ENCODE assay signal across 10 mouse cellular contexts in genomic region chr12:104938935-104939334, GRCm38 (mm10).
DNase-seq lines count a peak whose midpoint lies in the region; ATAC-seq and TF ChIP-seq lines count a peak whose summit lies in the region.
"Had no signal": no experiment of that assay in that cellular context is flagged by ENCODE, and none has a peak within 500 bp of the region (broad histone marks: within the 10 kb centered on the region; RNA-seq: fewer than 3 reads in every experiment).

No protein-coding gene starts in this region.

- H3K36me3 ChIP-seq in liver, adult 2 months (ENCODE audit: control insufficient read depth, insufficient read depth, low read length): peaks cover 13% of the 10 kb centered on the region
- no peaks in the 10 kb centered on the region for H3K36me3 ChIP-seq in liver, embryonic 11.5 days (ENCODE audit: control insufficient read depth, insufficient read depth, low read length)
- no peaks in the 10 kb centered on the region for H3K36me3 ChIP-seq in embryonic facial prominence, embryonic 10.5 days (replicated peaks)
- no peaks in the 10 kb centered on the region for H3K36me3 ChIP-seq in limb, embryonic 13.5 days

- no peak overlapping the region for H3K4me3 ChIP-seq in liver, adult 2 months (ENCODE audit: insufficient read depth, low read depth, low read length)
- H3K4me3 ChIP-seq in liver, embryonic 11.5 days (ENCODE audit: low read depth, low read length): no peak overlapping the region
- no peak overlapping the region for H3K4me3 ChIP-seq in embryonic facial prominence, embryonic 10.5 days
- H3K4me3 ChIP-seq in limb, embryonic 13.5 days: no peak overlapping the region
- H3K4me3 ChIP-seq: liver, embryonic 15.5 days had no signal

- no peaks in the 10 kb centered on the region for H3K9me3 ChIP-seq in liver, embryonic 11.5 days (ENCODE audit: control insufficient read depth, low read length)
- H3K9me3 ChIP-seq in embryonic facial prominence, embryonic 10.5 days: no peaks in the 10 kb centered on the region
- H3K9me3 ChIP-seq in limb, embryonic 13.5 days: peaks cover 6% of the 10 kb centered on the region; the same call in 1 of the 2 replicates
- H3K9me3 ChIP-seq: liver, embryonic 15.5 days had no signal

- DNase-seq in liver, adult 2 months (ENCODE audit: extremely low read depth, low read depth, low spot score): no peak
- no peak for DNase-seq in liver, embryonic 11.5 days (ENCODE audit: low spot score)
- peak; percentile 85 for DNase-seq in cerebellum, adult 11-12 months
- DNase-seq in embryonic facial prominence, embryonic 10.5 days (ENCODE audit: low spot score): no peak
- no peak for DNase-seq in right cerebral cortex, adult 2 months (ENCODE audit: low spot score in 2 of 2)
- DNase-seq in gastrocnemius, adult 18-20 months (ENCODE audit: low spot score): no peak
- no peak for DNase-seq in left cerebral cortex, adult 11 months (ENCODE audit: low spot score)

- ATAC-seq in liver, embryonic 11.5 days (replicated peaks; ENCODE audit: low FRiP score): no peak; the same call in 1 of the 2 replicates
- peak; percentile 2; the same call in 1 of the 2 replicates for ATAC-seq in limb, embryonic 13.5 days (ENCODE audit: low FRiP score, low read depth)

- no peak for TF ChIP-seq POLR2A in liver, adult 2 months (IDR thresholded peaks at IDR 0.05; ENCODE audit: extremely low read depth, insufficient read depth, low read length)

- TF ChIP-seq CTCF in liver, adult 2 months (IDR thresholded peaks at IDR 0.05; ENCODE audit: low read depth, low read length): peak; percentile 31

- H3K79me2 ChIP-seq in liver, adult 2 months (ENCODE audit: control insufficient read depth, insufficient read depth, low read length): no peaks in the 10 kb centered on the region

- H3K9ac ChIP-seq in liver, adult 2 months (ENCODE audit: low read depth, low read length): no peak overlapping the region
- no peak overlapping the region for H3K9ac ChIP-seq in liver, embryonic 11.5 days (ENCODE audit: low read depth, low read length)
- no peak overlapping the region for H3K9ac ChIP-seq in limb, embryonic 13.5 days
- H3K9ac ChIP-seq: liver, embryonic 15.5 days had no signal

- no peak overlapping the region for H3K27ac ChIP-seq in liver, adult 2 months (replicated peaks; ENCODE audit: insufficient read depth, low read depth, low read length)
- H3K27ac ChIP-seq in liver, embryonic 11.5 days (ENCODE audit: low read depth, low read length): no peak overlapping the region
- peak overlapping the region; percentile 48 for H3K27ac ChIP-seq in embryonic facial prominence, embryonic 10.5 days (replicated peaks)
- peak overlapping the region; percentile 74 for H3K27ac ChIP-seq in limb, embryonic 13.5 days
- H3K27ac ChIP-seq: liver, embryonic 15.5 days had no signal

- H3K4me2 ChIP-seq in liver, embryonic 11.5 days: no peak overlapping the region
- H3K4me2 ChIP-seq in limb, embryonic 13.5 days (replicated peaks): peak overlapping the region; percentile 52
- H3K4me2 ChIP-seq: heart, embryonic 11.5 days; liver, embryonic 15.5 days had no signal

- WGBS in liver, adult 2 months: 89% methylated on average over 5 of the region's 5 CpGs
- WGBS in liver, embryonic 11.5 days: 78% methylated on average over 5 of the region's 5 CpGs
- 72% methylated on average over 5 of the region's 5 CpGs for WGBS in embryonic facial prominence, embryonic 10.5 days
- WGBS in limb, embryonic 13.5 days: 34% methylated on average over 5 of the region's 5 CpGs

- H3K27me3 ChIP-seq in liver, adult 2 months (ENCODE audit: control insufficient read depth, insufficient read depth, low read length): no peaks in the 10 kb centered on the region
- H3K27me3 ChIP-seq in liver, embryonic 11.5 days (replicated peaks; ENCODE audit: control insufficient read depth, insufficient read depth, low read length): no peaks in the 10 kb centered on the region
- peaks cover 11% of the 10 kb centered on the region for H3K27me3 ChIP-seq in embryonic facial prominence, embryonic 10.5 days (replicated peaks; ENCODE audit: low read depth, poor library complexity, severe bottlenecking)
- peaks cover 28% of the 10 kb centered on the region for H3K27me3 ChIP-seq in limb, embryonic 13.5 days
- H3K27me3 ChIP-seq: liver, embryonic 15.5 days had no signal

- no peaks in the 10 kb centered on the region for H3K4me1 ChIP-seq in liver, adult 2 months (ENCODE audit: control insufficient read depth, insufficient read depth, low read length)
- 0 out of 2 replicates have a peak, but pooled peaks cover 2% of the 10 kb centered on the region for H3K4me1 ChIP-seq in liver, embryonic 11.5 days (replicated peaks; ENCODE audit: control insufficient read depth, insufficient read depth, low read length)
- H3K4me1 ChIP-seq in embryonic facial prominence, embryonic 10.5 days: peaks cover 17% of the 10 kb centered on the region
- H3K4me1 ChIP-seq in limb, embryonic 13.5 days: peaks cover 17% of the 10 kb centered on the region
- H3K4me1 ChIP-seq: liver, embryonic 15.5 days had no signal

Comparison
In these comparisons a context has a peak if more than half of its experiments do, and no peak if none do; other contexts are left out.
1. H3K27ac ChIP-seq: peak in embryonic facial prominence, embryonic 10.5 days (single experiment) and limb, embryonic 13.5 days (single experiment); none in liver, adult 2 months (single experiment) and liver, embryonic 11.5 days (single experiment).